ENCODE assay signal across 8 mouse cellular contexts in the genomic region with DNA sequence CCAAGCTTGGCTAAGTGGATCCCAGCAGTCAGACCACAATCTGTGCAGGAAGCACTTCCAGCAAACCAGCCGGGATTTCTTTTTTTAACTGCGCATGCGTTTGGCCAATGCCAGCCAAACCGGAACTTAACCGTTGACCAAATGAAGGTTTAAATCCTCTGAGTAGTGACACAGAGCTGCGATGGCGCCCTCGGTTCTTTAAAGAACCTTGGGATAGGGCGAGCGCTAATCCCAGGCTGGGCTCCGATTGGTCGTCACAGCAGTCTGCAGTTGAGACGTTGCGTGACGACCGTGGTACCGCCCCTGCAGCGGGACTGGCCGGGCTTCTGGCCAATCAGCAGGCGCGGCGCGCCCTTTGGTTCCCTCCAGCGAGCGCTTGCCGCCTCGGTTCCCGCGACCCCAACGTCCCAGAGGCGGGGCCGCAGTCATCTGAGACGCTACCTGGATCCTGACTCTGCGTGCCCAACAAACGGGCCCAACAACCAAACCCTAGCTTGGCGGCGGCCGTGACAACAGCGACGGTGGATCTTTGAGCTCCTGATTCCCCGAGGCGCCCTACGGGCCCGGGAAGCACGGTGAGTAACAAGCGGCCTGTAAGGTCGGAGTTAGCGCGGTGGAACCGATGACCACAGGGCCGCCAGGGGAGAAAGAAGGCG. TPM values are rescaled to one million over a fixed set of nuclear protein-coding genes. Genes with fewer than 3 reads are reported as not detected.
DNase-seq lines count a peak whose midpoint lies in the region; ATAC-seq and TF ChIP-seq lines count a peak whose summit lies in the region.

A gene (plus strand): TSS at position 387 of the 656 bp plus-strand sequence.

- peak within 1 kb of the TSS; percentile 84 for H3K4me3 ChIP-seq in G1E (ENCODE audit: low read depth, low read length)
- peak within 1 kb of the TSS; percentile 58 for H3K4me3 ChIP-seq in forebrain, embryonic 16.5 days (replicated peaks; ENCODE audit: low read length)
- peak within 1 kb of the TSS; percentile 88 for H3K4me3 ChIP-seq in layer of hippocampus, adult 2 months
- peak within 1 kb of the TSS; percentile 68 for H3K4me3 ChIP-seq in lung, embryonic 14.5 days (ENCODE audit: low read depth, low read length)
- H3K4me3 ChIP-seq in olfactory bulb, adult 2 months (ENCODE audit: insufficient read depth, low read depth, low read length): peak within 1 kb of the TSS; percentile 56
- peak within 1 kb of the TSS; percentile 65 for H3K4me3 ChIP-seq in thymus, adult 2 months (ENCODE audit: control insufficient read depth, insufficient read depth, low read length)

- peaks cover 25% of the 10 kb centered on the region for H3K36me3 ChIP-seq in G1E (replicated peaks)
- H3K36me3 ChIP-seq in forebrain, embryonic 16.5 days (ENCODE audit: control insufficient read depth, insufficient read depth): no peaks in the 10 kb centered on the region
- peaks cover 16% of the 10 kb centered on the region for H3K36me3 ChIP-seq in lung, embryonic 14.5 days (ENCODE audit: insufficient read depth)
- 0 out of 2 replicates have a peak, but pooled peaks cover 1% of the 10 kb centered on the region for H3K36me3 ChIP-seq in thymus, adult 2 months (ENCODE audit: control insufficient read depth, insufficient read depth, low read length)

- no peak for TF ChIP-seq CTCF in G1E (IDR thresholded peaks at IDR 0.05; ENCODE audit: low read depth, low read length)
- TF ChIP-seq CTCF in layer of hippocampus, adult 2 months (conservative IDR thresholded peaks at IDR 0.05): peak; percentile 52
- no peak for TF ChIP-seq CTCF in lung, embryonic 14.5 days (IDR thresholded peaks at IDR 0.05; ENCODE audit: low read depth)
- no peak for TF ChIP-seq CTCF in olfactory bulb, adult 2 months (IDR thresholded peaks at IDR 0.05; ENCODE audit: insufficient read depth, low read depth, low read length)
- peak; percentile 45; the same call in 1 of the 2 replicates for TF ChIP-seq CTCF in thymus, adult 2 months (IDR thresholded peaks at IDR 0.05; ENCODE audit: borderline replicate concordance, control insufficient read depth, extremely low read depth, insufficient read depth, low read length, poor library complexity)

- peak within 1 kb of the TSS; percentile 61 for H3K4me2 ChIP-seq in forebrain, embryonic 16.5 days (ENCODE audit: low read length)
- H3K4me2 ChIP-seq in lung, embryonic 14.5 days: peak within 1 kb of the TSS; percentile 79

- H3K4me1 ChIP-seq in G1E (ENCODE audit: insufficient read depth, low read depth, low read length): peaks cover 36% of the 10 kb centered on the region
- H3K4me1 ChIP-seq in forebrain, embryonic 16.5 days (replicated peaks; ENCODE audit: control insufficient read depth, insufficient read depth, low read length): peaks cover 13% of the 10 kb centered on the region
- H3K4me1 ChIP-seq in lung, embryonic 14.5 days (ENCODE audit: insufficient read depth): no peaks in the 10 kb centered on the region
- peaks cover 3% of the 10 kb centered on the region; the same call in 1 of the 2 replicates for H3K4me1 ChIP-seq in olfactory bulb, adult 2 months (ENCODE audit: control insufficient read depth, insufficient read depth, low read length)
- H3K4me1 ChIP-seq in thymus, adult 2 months (replicated peaks; ENCODE audit: control insufficient read depth, insufficient read depth, low read length): peaks cover 6% of the 10 kb centered on the region; the same call in 1 of the 2 replicates

- intact Hi-C loops in heart, postnatal 36 days (cut with DNase I): loop anchor here (1.0 to 5.0 kb wide), 2 partner anchors 13 to 97 kb away; a partner anchor contains a TSS

- H3K27ac ChIP-seq in forebrain, embryonic 16.5 days (ENCODE audit: low read length): peak within 1 kb of the TSS; percentile 95
- peak within 1 kb of the TSS; percentile 97 for H3K27ac ChIP-seq in layer of hippocampus, adult 2 months
- H3K27ac ChIP-seq in lung, embryonic 14.5 days (ENCODE audit: low read depth): peak within 1 kb of the TSS; percentile 96
- H3K27ac ChIP-seq in olfactory bulb, adult 2 months (ENCODE audit: insufficient read depth, low read depth, low read length): peak within 1 kb of the TSS; percentile 84
- H3K27ac ChIP-seq in thymus, adult 2 months (ENCODE audit: control insufficient read depth, insufficient read depth, low read length): peak within 1 kb of the TSS; percentile 60

- H3K9me3 ChIP-seq in G1E (replicated peaks): no peaks in the 10 kb centered on the region
- no peaks in the 10 kb centered on the region for H3K9me3 ChIP-seq in forebrain, embryonic 16.5 days (ENCODE audit: control insufficient read depth, low read length)
- no peaks in the 10 kb centered on the region for H3K9me3 ChIP-seq in lung, embryonic 14.5 days (ENCODE audit: low read depth, low read length)

- peak; percentile 94 for ATAC-seq in G1E (ENCODE audit: extremely low read depth, insufficient number of reproducible peaks, low FRiP score, poor library complexity, severe bottlenecking)
- peak; percentile 100 for ATAC-seq in forebrain, embryonic 16.5 days
- peak; percentile 100 for ATAC-seq in lung, embryonic 14.5 days (ENCODE audit: insufficient read depth)

- WGBS in forebrain, embryonic 16.5 days: under 1% methylated on average over 52 of the region's 52 CpGs
- WGBS in lung, embryonic 14.5 days: under 1% methylated on average over 52 of the region's 52 CpGs
- under 1% methylated on average over 52 of the region's 52 CpGs for WGBS in olfactory bulb, adult 2 months
- under 1% methylated on average over 52 of the region's 52 CpGs for WGBS in thymus, adult 2 months

- H3K9ac ChIP-seq in forebrain, embryonic 16.5 days (replicated peaks; ENCODE audit: low read depth, low read length): peak within 1 kb of the TSS; percentile 80
- peak within 1 kb of the TSS; percentile 74 for H3K9ac ChIP-seq in lung, embryonic 14.5 days

- TF ChIP-seq POLR2A in olfactory bulb, adult 2 months (IDR thresholded peaks at IDR 0.05; ENCODE audit: insufficient read depth, low read depth, low read length): peak; percentile 56; the same call in 1 of the 2 replicates
- TF ChIP-seq POLR2A in thymus, adult 2 months (IDR thresholded peaks at IDR 0.05; ENCODE audit: control insufficient read depth, extremely low read depth, insufficient read depth, low read length, poor library complexity): peak; percentile 35; the same call in 1 of the 2 replicates

- peak; percentile 95 for DNase-seq in G1E (ENCODE audit: low spot score)
- peak; percentile 96 to 98 for DNase-seq in cerebellum, adult 18-20 months
- DNase-seq in heart, postnatal 36 days: peak; percentile 94
- peak; percentile 95 to 96 for DNase-seq in layer of hippocampus, adult 2 months (ENCODE audit: low spot score in 2 of 2)
- peak; percentile 99 for DNase-seq in lung, embryonic 14.5 days
- DNase-seq in thymus, adult 2 months: peak; percentile 97

- H3K27me3 ChIP-seq in G1E (ENCODE audit: insufficient read depth, low read length): no peaks in the 10 kb centered on the region
- no peaks in the 10 kb centered on the region for H3K27me3 ChIP-seq in forebrain, embryonic 16.5 days (replicated peaks; ENCODE audit: control insufficient read depth, insufficient read depth, low read length)
- no peaks in the 10 kb centered on the region for H3K27me3 ChIP-seq in lung, embryonic 14.5 days (ENCODE audit: insufficient read depth, low read length)
- H3K27me3 ChIP-seq in thymus, adult 2 months (ENCODE audit: control insufficient read depth, insufficient read depth, low read length): no peaks in the 10 kb centered on the region

RNA-seq across cellular contexts. Expression of the gene that starts here (rescaled TPM):
- total RNA-seq in G1E (2014; fragmentation: Nextera tagmentation): 93.1 and 94.3 TPM in 2 replicates
- total RNA-seq in G1E (2017): 19.9 and 26.0 TPM in 2 replicates
- 2.8 and 4.0 TPM in 2 replicates for polyA plus RNA-seq in G1E (2012)
- polyA plus RNA-seq in forebrain, embryonic 16.5 days (2015; fragmentation: Nextera tagmentation; extraction: Ambion mirVana): 4.9 and 6.4 TPM in 2 replicates
- total RNA-seq in heart, postnatal 36 days (2021): under 1 TPM; 0.16 to 0.28 TPM
- total RNA-seq in layer of hippocampus, adult 2 months (2021): under 1 TPM; 0.27 to 0.69 TPM
- polyA plus RNA-seq in lung, embryonic 14.5 days (2014; fragmentation: Nextera tagmentation; extraction: Ambion mirVana): 23.3 and 26.0 TPM in 2 replicates
- polyA plus RNA-seq in olfactory bulb, adult 2 months (2012; ENCODE audit: insufficient read depth, insufficient read length, low replicate concordance, missing spikeins): not detected in 2 replicates
- 8.1 and 10.7 TPM in 2 replicates for polyA plus RNA-seq in thymus, adult 2 months (2012; rRNA removed)

Comparison
In these comparisons a context has a peak if more than half of its experiments do, and no peak if none do; other contexts are left out.
1. Peak in every context shown above with its lines: DNase-seq, ATAC-seq, H3K4me3 ChIP-seq and H3K27ac ChIP-seq.
2. RNA of the gene that starts here (total RNA-seq): 19.9 to 94.3 TPM in G1E; 0.27 to 0.69 TPM in layer of hippocampus, adult 2 months and 0.16 to 0.28 TPM in heart, postnatal 36 days; every median in the first group is over 10 times any median in the second.
3. Peak in DNase-seq in heart, postnatal 36 days; RNA of the gene not detected or under 1 TPM.
4. Peak in DNase-seq, H3K4me3 ChIP-seq and H3K27ac ChIP-seq in layer of hippocampus, adult 2 months; RNA of the gene not detected or under 1 TPM.
5. CTCF ChIP-seq: peak in layer of hippocampus, adult 2 months (single experiment) and thymus, adult 2 months (single experiment); none in G1E (single experiment), lung, embryonic 14.5 days (single experiment) and olfactory bulb, adult 2 months (single experiment).